Mouse (Mus musculus): ENCODE data around the gene Rnf220. TPM values are rescaled to one million over a fixed set of nuclear protein-coding genes. Genes with fewer than 3 reads are reported as not detected.

The Rnf220 gene
- polyA plus RNA-seq, 1 experiment: 47.7 TPM

DNA sequence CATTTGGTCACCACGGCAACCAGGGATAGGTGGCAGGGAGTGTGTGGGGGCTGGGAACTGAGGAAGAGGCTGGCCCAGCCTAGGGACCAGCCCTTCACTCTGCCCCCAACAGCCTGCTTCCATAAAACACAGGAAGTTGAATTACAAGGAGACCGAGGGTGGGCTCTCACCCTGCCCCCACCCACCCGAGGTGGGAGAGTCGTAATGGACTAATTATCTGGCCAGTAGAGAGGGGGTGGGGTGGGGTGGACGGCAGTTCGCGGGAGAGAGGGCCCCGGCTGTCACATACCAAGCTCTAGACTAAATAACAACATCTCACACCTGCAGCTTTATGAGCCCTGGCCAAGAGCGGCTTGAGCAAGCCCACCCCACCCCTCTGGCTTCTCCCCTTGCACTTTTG is 104.9 kb downstream of the Rnf220 start:
- Histone ChIP-seq H3K27ac (ENCODE audit: insufficient read depth, low read length) (no peak overlapping the region), H3K4me3 (ENCODE audit: insufficient read depth, low read length) (no peak overlapping the region), H3K4me1 (ENCODE audit: control insufficient read depth, insufficient read depth, low read length) (no peaks in the 10 kb centered on the region)
- TF ChIP-seq POLR2A (IDR thresholded peaks at IDR 0.05; ENCODE audit: low read depth, low read length) (no peak), CTCF (IDR thresholded peaks at IDR 0.05; ENCODE audit: borderline replicate concordance, insufficient read depth, low read length) (no peak)

DNA sequence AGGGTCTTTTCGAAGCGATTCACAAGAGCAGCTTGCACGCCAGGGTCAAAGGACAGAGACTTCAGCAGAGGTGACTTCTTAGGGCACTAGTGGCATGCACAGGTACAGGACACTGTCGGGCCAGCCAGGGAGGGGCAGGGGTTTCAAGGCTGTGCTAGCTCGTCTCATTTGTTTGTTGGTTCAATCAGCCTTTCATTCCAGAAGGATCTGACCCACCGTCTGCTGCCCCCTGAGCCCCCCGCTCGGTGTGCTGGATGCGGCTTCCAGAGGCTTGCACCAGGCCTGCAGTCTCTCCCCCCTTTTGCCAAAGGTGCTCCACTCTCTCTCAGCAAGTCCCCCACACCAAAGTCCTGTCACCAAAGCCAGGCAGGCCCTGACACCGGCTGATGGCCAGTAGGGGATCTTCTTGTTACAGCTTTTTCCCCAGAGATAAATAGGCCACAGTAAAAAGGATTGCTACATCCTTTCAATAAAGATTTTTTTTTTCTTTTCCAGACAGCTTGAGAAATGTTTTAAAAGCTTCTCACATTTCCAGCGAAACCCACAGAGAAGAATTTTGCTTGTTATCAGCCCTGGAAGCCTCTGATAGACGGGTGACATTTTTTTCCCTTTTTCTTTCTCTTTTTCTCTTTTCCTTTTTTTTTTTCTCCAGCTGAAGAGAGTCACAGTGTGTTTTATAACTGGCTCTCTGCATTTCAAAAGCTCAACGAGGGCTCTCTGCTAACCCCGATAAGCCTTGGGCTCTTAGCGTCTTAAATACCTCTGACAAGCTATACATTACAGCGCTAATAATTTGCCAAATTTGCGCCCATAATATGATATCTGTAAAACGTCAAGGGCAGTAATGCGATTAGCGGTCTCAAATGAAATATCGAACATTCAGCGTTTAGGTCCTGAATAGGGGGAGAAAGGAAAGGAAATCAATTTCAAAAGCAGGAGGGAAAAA is 105.7 kb downstream of the Rnf220 start:
- no peak overlapping the region for H3K27ac ChIP-seq (ENCODE audit: insufficient read depth, low read length)
- H3K4me3 ChIP-seq (ENCODE audit: insufficient read depth, low read length): no peak overlapping the region
- H3K4me1 ChIP-seq (ENCODE audit: control insufficient read depth, insufficient read depth, low read length): no peaks in the 10 kb centered on the region
- TF ChIP-seq CTCF (IDR thresholded peaks at IDR 0.05; ENCODE audit: borderline replicate concordance, insufficient read depth, low read length) (no peak), POLR2A (IDR thresholded peaks at IDR 0.05; ENCODE audit: low read depth, low read length) (no peak)

DNA sequence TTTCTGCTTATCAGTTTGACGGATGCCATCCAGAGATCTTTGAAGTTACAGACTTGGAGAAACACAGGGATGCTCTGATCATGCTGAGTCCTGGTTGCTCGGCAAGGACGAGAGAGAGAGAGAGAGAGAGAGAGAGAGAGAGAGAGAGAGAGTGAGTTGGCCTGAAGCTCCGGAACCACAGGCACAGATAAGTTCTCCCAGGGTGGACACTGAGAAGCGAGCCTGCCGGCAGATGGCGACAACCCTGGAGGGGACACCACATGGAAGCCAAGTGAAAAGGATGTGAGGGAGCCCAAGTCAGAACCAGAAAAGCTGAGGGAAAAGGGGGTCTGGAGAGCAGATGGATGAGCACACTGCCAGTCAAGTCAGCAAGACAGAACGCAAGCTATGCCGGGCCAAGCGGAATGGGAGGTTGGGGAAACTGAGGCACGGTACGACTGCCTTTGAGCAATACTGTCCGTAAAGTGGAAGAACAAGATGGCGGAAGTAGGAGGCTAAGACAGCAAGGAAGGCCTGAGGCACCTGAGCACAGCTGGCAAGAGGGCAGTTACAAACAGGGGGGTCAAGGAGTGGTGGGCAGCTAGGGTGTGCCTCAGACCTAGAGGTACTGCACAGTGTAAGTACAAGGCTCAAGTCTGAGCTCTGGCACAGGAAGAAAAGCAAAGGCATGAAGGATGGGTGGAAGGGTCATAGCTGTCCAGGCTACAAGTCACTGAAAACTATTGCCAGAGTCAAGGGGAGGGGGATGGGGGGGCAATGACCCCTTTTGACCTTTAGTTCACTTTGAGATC is 107.4 kb downstream of the Rnf220 start:
- Histone ChIP-seq H3K4me3 (ENCODE audit: insufficient read depth, low read length) (no peak overlapping the region), H3K4me1 (ENCODE audit: control insufficient read depth, insufficient read depth, low read length) (no peaks in the 10 kb centered on the region), H3K27ac (ENCODE audit: insufficient read depth, low read length) (no peak overlapping the region)
- TF ChIP-seq CTCF (IDR thresholded peaks at IDR 0.05; ENCODE audit: borderline replicate concordance, insufficient read depth, low read length): no peak
- TF ChIP-seq POLR2A (IDR thresholded peaks at IDR 0.05; ENCODE audit: low read depth, low read length): no peak

DNA sequence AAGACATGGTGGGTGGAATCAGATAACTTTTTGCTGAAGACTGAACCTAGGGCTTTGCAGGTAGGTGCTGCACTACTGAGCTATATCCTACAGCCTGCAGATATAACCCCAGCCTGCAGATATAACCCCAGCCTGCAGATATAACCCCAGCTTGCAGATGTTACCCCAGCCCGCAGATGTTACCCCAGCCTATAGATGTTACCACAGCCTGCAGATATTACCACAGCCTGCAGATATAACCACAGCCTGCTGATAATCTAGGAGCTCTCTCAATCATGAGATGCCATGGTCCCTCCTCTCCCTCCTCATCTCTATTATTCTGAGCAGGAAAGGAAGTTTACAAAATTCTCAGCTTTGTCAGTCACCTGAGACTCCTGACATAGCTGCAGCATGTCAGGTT is 111.6 kb downstream of the Rnf220 start:
- no peak overlapping the region for H3K27ac ChIP-seq (ENCODE audit: insufficient read depth, low read length)
- no peak overlapping the region for H3K4me3 ChIP-seq (ENCODE audit: insufficient read depth, low read length)
- TF ChIP-seq CTCF (IDR thresholded peaks at IDR 0.05; ENCODE audit: borderline replicate concordance, insufficient read depth, low read length) (no peak), POLR2A (IDR thresholded peaks at IDR 0.05; ENCODE audit: low read depth, low read length) (no peak)
- no peaks in the 10 kb centered on the region for H3K4me1 ChIP-seq (ENCODE audit: control insufficient read depth, insufficient read depth, low read length)

DNA sequence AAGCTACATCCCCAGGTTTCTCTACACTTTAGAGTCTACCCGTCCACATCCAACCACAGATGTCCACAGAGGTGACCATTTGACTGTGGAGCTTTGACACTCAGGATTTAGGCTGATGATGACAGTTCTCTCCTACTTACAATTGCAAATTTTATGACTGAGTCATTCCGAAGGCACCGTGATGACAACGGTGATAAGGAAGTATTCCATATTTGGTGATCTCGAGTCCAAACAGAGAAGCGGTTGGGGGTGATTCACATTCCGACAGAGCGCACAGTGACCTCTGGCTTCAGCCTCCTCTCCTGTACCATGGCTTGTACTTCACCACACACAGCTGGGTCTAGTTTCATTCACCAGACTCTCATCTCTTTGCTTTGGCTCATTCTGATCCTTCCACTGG is 115.0 kb downstream of the Rnf220 start:
- TF ChIP-seq CTCF (IDR thresholded peaks at IDR 0.05; ENCODE audit: borderline replicate concordance, insufficient read depth, low read length) (no peak), POLR2A (IDR thresholded peaks at IDR 0.05; ENCODE audit: low read depth, low read length) (no peak)
- no peak overlapping the region for H3K4me3 ChIP-seq (ENCODE audit: insufficient read depth, low read length)
- no peak overlapping the region for H3K27ac ChIP-seq (ENCODE audit: insufficient read depth, low read length)
- H3K4me1 ChIP-seq (ENCODE audit: control insufficient read depth, insufficient read depth, low read length): no peaks in the 10 kb centered on the region

DNA sequence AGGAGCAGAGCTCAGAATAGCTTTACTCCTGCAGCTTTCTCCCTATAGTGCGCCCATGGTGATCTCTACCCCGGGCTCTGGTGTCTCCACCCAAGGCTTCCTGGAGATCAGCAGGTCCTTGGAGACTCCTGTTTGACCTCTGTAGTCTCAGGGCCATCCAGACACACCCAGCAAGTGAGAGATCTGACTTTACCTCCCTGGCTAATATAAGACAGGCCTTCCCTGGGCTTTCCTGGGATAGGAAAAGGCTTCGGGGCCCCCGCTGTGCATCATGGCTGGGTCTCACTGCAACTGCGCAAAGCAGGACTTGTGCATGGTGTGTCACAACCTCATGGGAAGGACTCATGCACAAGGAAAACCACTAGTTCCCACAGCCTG is 116.3 kb downstream of the Rnf220 start:
- no peak for TF ChIP-seq CTCF (IDR thresholded peaks at IDR 0.05; ENCODE audit: borderline replicate concordance, insufficient read depth, low read length)
- no peaks in the 10 kb centered on the region for H3K4me1 ChIP-seq (ENCODE audit: control insufficient read depth, insufficient read depth, low read length)
- H3K4me3 ChIP-seq (ENCODE audit: insufficient read depth, low read length): no peak overlapping the region
- H3K27ac ChIP-seq (ENCODE audit: insufficient read depth, low read length): no peak overlapping the region

DNA sequence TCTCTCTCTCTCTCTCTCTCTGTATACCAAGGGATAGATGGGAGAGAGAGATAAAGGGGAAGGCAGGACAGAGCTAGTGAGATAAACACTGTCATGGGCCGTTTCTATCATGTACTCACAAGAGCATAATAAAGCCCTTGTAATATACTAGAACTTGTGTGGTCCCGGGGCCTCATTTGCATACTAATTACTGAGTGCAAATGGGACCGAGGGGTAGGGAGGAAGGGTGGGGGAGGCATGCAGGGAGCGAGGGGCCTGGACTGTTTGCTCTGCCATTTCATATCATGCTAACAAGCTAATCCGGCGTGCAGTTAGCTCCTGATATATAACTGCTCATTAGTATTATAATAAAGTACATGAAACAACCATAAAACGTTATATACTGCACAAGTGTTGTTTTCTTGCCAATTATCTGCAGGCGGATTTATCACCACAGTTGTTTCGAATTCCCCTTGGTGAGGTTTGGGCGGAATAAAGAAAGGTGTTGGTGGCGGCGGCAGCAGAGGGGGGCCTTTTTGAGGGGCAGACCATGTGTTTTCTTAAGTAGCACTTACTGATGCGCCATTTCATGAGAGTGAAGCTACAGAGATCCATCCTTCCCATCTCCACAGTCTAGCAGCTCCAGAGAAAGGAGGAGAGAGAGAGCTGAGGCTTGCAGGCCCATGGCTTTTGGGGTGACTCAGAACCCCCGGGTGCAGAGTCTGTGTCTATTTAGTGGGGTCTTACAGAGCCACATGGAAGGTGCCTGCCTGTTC is 116.9 kb downstream of the Rnf220 start:
- H3K4me1 ChIP-seq (ENCODE audit: control insufficient read depth, insufficient read depth, low read length): no peaks in the 10 kb centered on the region
- H3K27ac ChIP-seq (ENCODE audit: insufficient read depth, low read length): no peak overlapping the region
- H3K4me3 ChIP-seq (ENCODE audit: insufficient read depth, low read length): no peak overlapping the region
- no peak for TF ChIP-seq POLR2A (IDR thresholded peaks at IDR 0.05; ENCODE audit: low read depth, low read length)
- no peak for TF ChIP-seq CTCF (IDR thresholded peaks at IDR 0.05; ENCODE audit: borderline replicate concordance, insufficient read depth, low read length)

DNA sequence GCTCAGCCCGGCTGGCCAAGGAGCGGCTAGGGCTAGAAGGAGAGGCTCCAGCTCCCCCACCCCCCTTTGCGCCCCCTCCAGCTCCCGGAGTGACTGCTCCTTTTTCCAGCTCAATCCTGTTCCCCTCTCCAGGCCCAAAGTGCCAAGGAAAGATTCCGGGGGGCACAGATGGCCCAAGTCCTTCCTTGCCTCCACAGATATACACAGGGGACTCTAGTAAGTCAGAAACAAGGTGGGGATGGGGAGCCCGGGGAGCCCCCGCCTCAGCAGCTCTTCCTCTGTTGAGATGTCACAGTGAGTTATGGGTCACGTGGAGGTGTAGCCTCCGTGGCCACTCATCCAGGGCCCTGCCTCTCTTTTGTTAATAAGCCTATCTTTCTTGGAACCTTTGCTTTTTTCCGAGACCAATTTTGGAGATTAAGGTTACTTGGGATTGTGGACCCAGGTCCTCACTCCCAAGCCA is 122.7 kb downstream of the Rnf220 start:
- H3K4me1 ChIP-seq (ENCODE audit: control insufficient read depth, insufficient read depth, low read length): no peaks in the 10 kb centered on the region
- H3K27ac ChIP-seq (ENCODE audit: insufficient read depth, low read length): no peak overlapping the region
- no peak for TF ChIP-seq POLR2A (IDR thresholded peaks at IDR 0.05; ENCODE audit: low read depth, low read length)
- TF ChIP-seq CTCF (IDR thresholded peaks at IDR 0.05; ENCODE audit: borderline replicate concordance, insufficient read depth, low read length): no peak
- no peak overlapping the region for H3K4me3 ChIP-seq (ENCODE audit: insufficient read depth, low read length)

DNA sequence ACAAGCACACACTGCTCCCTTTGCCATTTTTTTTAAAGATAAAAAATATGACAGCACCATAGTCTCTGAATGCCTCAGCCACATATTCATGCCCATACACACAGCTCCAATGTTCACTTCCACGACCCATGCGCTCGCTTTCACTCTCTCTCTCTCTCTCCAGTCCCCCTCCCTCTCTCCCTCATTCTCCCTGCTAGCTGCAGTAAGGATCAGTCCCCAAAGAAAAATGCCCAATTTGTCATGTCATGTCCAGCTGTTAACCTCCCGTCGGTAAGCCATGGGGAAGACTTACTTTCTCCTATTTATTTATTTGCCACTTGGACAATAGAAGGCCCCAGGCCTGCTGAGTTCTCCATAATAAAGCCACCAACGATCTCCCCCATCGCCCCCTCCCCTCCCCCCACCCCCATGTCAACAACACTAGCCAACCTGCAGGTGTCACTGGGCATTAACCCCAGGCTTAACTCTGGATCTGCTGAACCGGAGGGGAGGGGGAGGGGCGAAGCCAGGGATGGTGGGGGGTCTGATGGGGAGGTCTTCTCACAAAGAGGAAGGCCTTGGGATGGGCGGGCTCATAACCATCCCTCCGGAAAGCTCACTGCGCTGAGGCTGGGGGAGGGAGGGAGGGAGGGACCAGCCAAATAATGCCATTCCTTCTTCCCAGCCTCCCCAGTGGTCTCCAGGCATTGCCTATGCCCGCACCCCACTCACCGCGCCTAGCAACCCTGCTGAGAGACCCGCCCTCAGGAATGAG is 123.4 kb downstream of the Rnf220 start:
- no peak for TF ChIP-seq CTCF (IDR thresholded peaks at IDR 0.05; ENCODE audit: borderline replicate concordance, insufficient read depth, low read length)
- no peak for TF ChIP-seq POLR2A (IDR thresholded peaks at IDR 0.05; ENCODE audit: low read depth, low read length)
- no peak overlapping the region for H3K4me3 ChIP-seq (ENCODE audit: insufficient read depth, low read length)
- no peak overlapping the region for H3K27ac ChIP-seq (ENCODE audit: insufficient read depth, low read length)
- H3K4me1 ChIP-seq (ENCODE audit: control insufficient read depth, insufficient read depth, low read length): no peaks in the 10 kb centered on the region

Measured in embryonic fibroblast, embryonic 13.5 days (primary cell).